Mouse (Mus musculus) Patski (cell line): Measurements from ENCODE around the gene Gm9732. TPM values are rescaled to one million over a fixed set of nuclear protein-coding genes. Genes with fewer than 3 reads are reported as not detected.
A peak's percentile ranks its signal among the peaks of the same experiment; 100 is the strongest.
"Not testable (repeated sequence)": the region's sequence is repeated elsewhere in the genome, so short reads cannot be mapped to it uniquely, and the experiment has no call there.

ENCODE experiments used
- ATAC-seq: fragments of 100-300 bp; one replicate; pipeline ENCODE4 v1.8.0; 2021
- CTCF ChIA-PET: fragments of 350-600 bp; sonication (Branson Sonifier 250); formaldehyde crosslinking; loops from one replicate; lab custom pipeline; 2022; ENCODE audit warnings: inconsistent platforms; lab: Charles Lee
- POLR2A ChIA-PET: fragments of 350-600 bp; sonication (Branson Sonifier 250); formaldehyde crosslinking; loops from one replicate; lab custom pipeline; 2022; ENCODE audit warnings: antibody characterized with exemption, inconsistent platforms; lab: Charles Lee
- DNase-seq: peaks from one replicate; pipeline ENCODE4 v3.0.0-alpha.2; 2011; ENCODE audit warnings: low read depth, low spot score
- H3K27me3 ChIP-seq: fragments of 371-371 bp; one replicate; pipeline ENCODE4 v1.5.1; 2021
- CTCF ChIP-seq: fragments of 100-300 bp; IDR thresholded peaks from one replicate; pipeline ENCODE4 v1.5.1; 2021
- in situ Hi-C: fragments of 300-500 bp; cut with MboI; formaldehyde crosslinking; loops from 3 replicates; pipeline ENCODE4 v1.11.1; 2018; ENCODE audit warnings: low pct_unique_long_range_greater_than_20kb, mixed read lengths
- polyA plus RNA-seq: library from polyadenylated mRNA; unstranded; gene quantifications from one replicate; pipeline ENCODE4 v1.2.3, GENCODE M21; 2021

Gene Gm9732
- 1.6 TPM for polyA plus RNA-seq

- ATAC-seq, H3K27me3 ChIP-seq, CTCF ChIA-PET, DNase-seq, in situ Hi-C loops, POLR2A ChIA-PET: not testable (repeated sequence)
Measured at GRCm38 (mm10) chr14:43274986-43275511, at the start of gene Gm9732. Gm9732 (plus strand) TSS chr14:43275036.

GRCm38 (mm10) chr14:43235204-43235603, 39.6 kb upstream of the Gm9732 start, which contains the start of gene Gm8122:
Gm8122 (minus strand) TSS chr14:43235304.
- in situ Hi-C loops, ATAC-seq, CTCF ChIA-PET, H3K27me3 ChIP-seq, POLR2A ChIA-PET, DNase-seq: not testable (repeated sequence)

GRCm38 (mm10) chr14:43237769-43238168, 37.1 kb upstream of the Gm9732 start:
- peak; percentile 59 for TF ChIP-seq CTCF
- CTCF ChIA-PET, POLR2A ChIA-PET: not testable (repeated sequence)

GRCm38 (mm10) chr14:43249611-43250170, 25.1 kb upstream of the Gm9732 start:
- POLR2A ChIA-PET, CTCF ChIA-PET, ATAC-seq, in situ Hi-C loops, H3K27me3 ChIP-seq, DNase-seq: not testable (repeated sequence)

More at GRCm38 (mm10) chr14:43237769-43238168, 37.1 kb upstream of the Gm9732 start:
- DNase-seq, in situ Hi-C loops, H3K27me3 ChIP-seq, ATAC-seq: not testable (repeated sequence)

- POLR2A ChIA-PET, H3K27me3 ChIP-seq, CTCF ChIA-PET, in situ Hi-C loops: not testable (repeated sequence)
- DNase-seq (peak; percentile 1), ATAC-seq (peak; percentile 90)
- peak; percentile 65 for TF ChIP-seq CTCF
Measured at GRCm38 (mm10) chr14:43250549-43251253, 24.1 kb upstream of the Gm9732 start.

GRCm38 (mm10) chr14:43256511-43256910, 18.3 kb upstream of the Gm9732 start:
- CTCF ChIA-PET, in situ Hi-C loops, DNase-seq, H3K27me3 ChIP-seq, POLR2A ChIA-PET, ATAC-seq: not testable (repeated sequence)

- DNase-seq, CTCF ChIA-PET, in situ Hi-C loops, ATAC-seq, H3K27me3 ChIP-seq, POLR2A ChIA-PET: not testable (repeated sequence)
Measured at GRCm38 (mm10) chr14:43258349-43258748, 16.5 kb upstream of the Gm9732 start, which contains the start of gene Gm8126. Gm8126 (plus strand) TSS chr14:43258649.

GRCm38 (mm10) chr14:43263421-43263820, 11.4 kb upstream of the Gm9732 start:
- in situ Hi-C loops, POLR2A ChIA-PET, CTCF ChIA-PET, H3K27me3 ChIP-seq, ATAC-seq, DNase-seq: not testable (repeated sequence)

GRCm38 (mm10) chr14:43268521-43269084, 6.2 kb upstream of the Gm9732 start:
- POLR2A ChIA-PET, in situ Hi-C loops, H3K27me3 ChIP-seq, DNase-seq, CTCF ChIA-PET, ATAC-seq: not testable (repeated sequence)

GRCm38 (mm10) chr14:43269211-43269610, 5.6 kb upstream of the Gm9732 start:
- in situ Hi-C loops, CTCF ChIA-PET, ATAC-seq, DNase-seq, H3K27me3 ChIP-seq, POLR2A ChIA-PET: not testable (repeated sequence)

- in situ Hi-C loops, ATAC-seq, DNase-seq, H3K27me3 ChIP-seq, POLR2A ChIA-PET, CTCF ChIA-PET: not testable (repeated sequence)
Measured at GRCm38 (mm10) chr14:43273161-43273560, 1.7 kb upstream of the Gm9732 start.

- in situ Hi-C loops, DNase-seq, POLR2A ChIA-PET, ATAC-seq, H3K27me3 ChIP-seq, CTCF ChIA-PET: not testable (repeated sequence)
Measured at GRCm38 (mm10) chr14:43275752-43276151, 916 bp downstream of the Gm9732 start.

GRCm38 (mm10) chr14:43277468-43277867, 2.6 kb downstream of the Gm9732 start:
- POLR2A ChIA-PET, CTCF ChIA-PET, in situ Hi-C loops: not testable (repeated sequence)

GRCm38 (mm10) chr14:43278146-43278545, 3.3 kb downstream of the Gm9732 start:
- DNase-seq, POLR2A ChIA-PET, ATAC-seq, CTCF ChIA-PET, H3K27me3 ChIP-seq, in situ Hi-C loops: not testable (repeated sequence)

More at GRCm38 (mm10) chr14:43277468-43277867, 2.6 kb downstream of the Gm9732 start:
- not testable (repeated sequence) for ATAC-seq, DNase-seq, H3K27me3 ChIP-seq

- POLR2A ChIA-PET, H3K27me3 ChIP-seq, ATAC-seq, CTCF ChIA-PET, DNase-seq, in situ Hi-C loops: not testable (repeated sequence)
Measured at GRCm38 (mm10) chr14:43278681-43279080, 3.8 kb downstream of the Gm9732 start.
